Mouse (Mus musculus) adrenal gland, postnatal 4 days (tissue): ENCODE results near the gene B3glct. TPM values are rescaled to one million over a fixed set of nuclear protein-coding genes. Genes with fewer than 3 reads are reported as not detected.

Experiments used
- DNase-seq, 2 experiments: peaks; one replicate each; pipeline ENCODE4 v3.0.0; 2021 to 2022; ENCODE audit warnings: low spot score in 2 of 2, mixed read lengths in 2 of 2
- total RNA-seq, 2 experiments: library from RNA; stranded (reverse); gene quantifications; 2 replicates each; pipeline ENCODE4 v1.2.3; 2021

Gene B3glct
- total RNA-seq, 2 experiments from 2014 or later, result 23.9 to 26.5 TPM

DNA sequence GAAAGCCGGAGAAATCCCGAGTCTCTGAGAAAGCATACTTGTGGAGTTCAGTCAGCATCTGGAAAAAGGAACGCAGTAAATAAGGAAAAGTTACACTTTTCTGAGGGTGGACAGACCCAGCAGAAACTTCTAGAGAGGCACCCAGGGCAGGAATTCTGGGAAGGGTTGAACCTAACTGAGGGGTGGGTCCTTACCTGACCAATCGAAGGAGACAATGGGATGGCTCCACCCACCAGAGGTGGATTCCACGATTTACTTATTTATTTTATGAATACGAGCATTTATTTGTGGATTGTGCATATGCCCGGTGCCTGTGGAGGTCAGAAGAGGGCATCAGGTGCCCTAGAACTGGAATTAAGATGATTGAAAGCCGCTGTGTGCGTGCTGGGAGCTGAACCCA, 64.3 kb downstream of the B3glct start:
- no peak for DNase-seq

GRCm38 (mm10) chr5:149745079-149745478, 67.0 kb downstream of the B3glct start:
- no peak for DNase-seq

DNA sequence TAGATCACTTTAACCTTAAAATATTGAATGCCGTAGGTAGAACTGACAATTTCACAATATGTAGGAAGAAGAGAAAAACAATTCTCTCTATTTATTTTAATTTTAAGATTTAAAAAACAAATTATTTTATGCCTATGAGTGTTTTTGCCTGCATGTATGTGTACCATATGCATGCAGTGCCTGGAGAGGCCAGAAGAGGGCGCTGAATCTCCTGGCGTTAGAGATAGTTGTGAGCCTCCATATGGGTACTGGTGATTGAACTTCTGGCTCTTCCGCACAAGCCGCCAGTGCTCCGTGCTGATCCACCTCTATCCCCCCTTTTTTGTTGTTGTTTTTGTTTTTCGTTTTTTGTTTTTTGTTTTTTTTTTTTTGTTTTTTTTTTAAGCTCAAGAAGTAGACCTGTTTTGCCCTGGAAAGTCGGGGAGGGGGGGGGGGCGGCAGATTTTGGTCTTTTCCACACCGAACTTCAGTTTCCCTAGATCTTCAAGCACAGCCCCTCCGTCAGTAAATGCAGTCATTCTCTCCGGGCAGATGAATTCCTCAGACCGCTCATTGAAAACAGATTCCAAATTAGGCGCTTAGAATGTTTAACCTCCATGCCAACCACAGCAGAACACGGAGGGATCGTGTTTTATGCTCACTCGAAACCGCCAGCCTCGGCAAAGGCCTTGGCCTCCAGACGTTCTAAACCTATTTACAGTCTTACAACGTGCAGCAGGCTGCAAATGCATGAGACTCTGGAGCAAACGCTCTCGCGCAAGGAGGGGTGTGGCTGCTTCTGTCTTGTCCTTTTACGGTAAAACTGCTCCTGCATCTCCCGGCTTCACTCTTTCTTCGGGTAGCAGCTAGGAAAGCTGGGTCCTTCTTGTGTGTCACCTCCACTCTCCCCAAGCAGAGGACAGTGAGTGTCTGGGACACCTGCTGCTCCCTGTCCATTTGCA, 70.9 kb downstream of the B3glct start:
- DNase-seq, result no peak

DNA sequence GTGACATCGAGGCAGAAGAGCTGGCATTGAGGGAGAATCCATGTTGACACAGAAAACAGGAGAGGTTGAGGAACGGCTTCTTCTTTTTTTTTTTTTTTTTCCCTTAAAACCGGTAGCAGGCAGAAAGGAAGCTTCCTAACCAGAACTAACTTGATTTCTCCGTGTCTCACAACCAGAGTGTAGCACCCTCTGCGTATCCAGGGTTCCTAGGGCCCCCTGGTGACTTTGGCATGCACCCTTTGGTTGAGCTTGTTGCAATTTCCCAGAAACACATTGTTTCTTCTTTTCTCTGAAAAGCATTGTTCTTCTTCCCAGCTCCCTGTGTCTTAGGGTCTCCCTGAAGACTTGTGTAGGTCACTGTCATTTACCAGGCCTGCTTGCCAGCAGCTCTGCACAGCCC, 73.8 kb downstream of the B3glct start:
- no peak for DNase-seq

- DNase-seq, result no peak
Measured at GRCm38 (mm10) chr5:149753073-149753472, 75.0 kb downstream of the B3glct start.

- no peak for DNase-seq
Measured at GRCm38 (mm10) chr5:149767116-149767515, 89.1 kb downstream of the B3glct start.

GRCm38 (mm10) chr5:149767651-149768301, 89.7 kb downstream of the B3glct start:
- DNase-seq, result no peak

DNA sequence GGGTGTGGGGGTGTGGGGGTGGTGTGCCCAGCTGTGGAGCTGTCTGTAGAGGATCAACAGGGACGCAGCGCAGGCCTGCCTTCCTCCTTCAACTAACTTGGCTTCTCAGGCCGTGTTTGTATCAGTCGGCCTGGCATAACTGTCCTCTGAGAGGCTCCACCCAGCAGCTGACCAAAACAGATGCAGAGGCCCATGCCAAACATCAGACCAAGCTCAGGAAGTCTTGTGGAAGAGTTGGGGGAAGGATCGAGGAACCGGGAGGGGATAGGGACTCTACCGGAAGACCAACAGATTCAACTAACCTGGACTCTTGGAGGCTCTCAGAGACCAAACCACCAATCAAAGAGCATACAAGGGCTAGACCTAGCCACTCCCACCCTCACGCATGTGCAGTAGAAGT, 91.6 kb downstream of the B3glct start:
- no peak for DNase-seq

DNA sequence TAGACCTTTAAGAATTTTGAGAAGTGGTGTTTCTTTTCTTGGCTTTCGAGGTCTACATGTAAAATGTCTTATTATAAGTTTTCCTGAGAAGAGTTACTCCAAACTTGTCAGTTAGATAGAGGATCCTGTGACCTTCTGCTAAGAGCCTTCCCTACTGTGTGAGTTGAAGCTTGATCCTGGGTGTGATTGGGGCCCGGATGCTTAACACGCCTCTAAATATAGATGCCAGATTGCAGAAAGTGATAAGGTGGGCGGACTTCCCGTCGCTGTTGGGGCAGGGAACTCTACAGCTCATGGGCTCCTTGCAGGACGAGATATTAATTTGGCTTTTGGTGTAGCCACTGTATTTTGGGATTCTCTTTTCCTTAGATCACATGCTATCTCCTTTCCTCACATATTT, 98.0 kb downstream of the B3glct start:
- DNase-seq, result no peak

GRCm38 (mm10) chr5:149779740-149780139, 101.7 kb downstream of the B3glct start:
- DNase-seq, result no peak

DNA sequence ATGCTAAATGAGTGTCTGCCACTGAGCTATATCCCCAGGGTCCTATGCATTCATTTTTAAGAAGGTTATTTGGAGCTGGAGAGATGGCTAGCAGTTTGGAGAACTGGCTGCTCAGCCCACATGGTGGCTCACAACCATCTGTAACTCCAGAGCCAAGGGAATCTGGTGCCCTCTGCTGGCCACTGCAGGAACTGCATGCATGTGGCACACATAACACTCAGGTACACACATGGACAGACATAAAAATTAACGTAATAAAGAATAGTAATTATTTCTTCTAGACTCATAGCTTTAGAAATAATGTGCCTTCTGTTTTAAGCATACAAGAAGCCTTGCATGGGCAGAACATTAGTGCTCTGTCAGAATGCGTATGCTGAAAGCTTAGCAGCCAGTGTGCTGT, 102.4 kb downstream of the B3glct start:
- DNase-seq, result no peak

DNA sequence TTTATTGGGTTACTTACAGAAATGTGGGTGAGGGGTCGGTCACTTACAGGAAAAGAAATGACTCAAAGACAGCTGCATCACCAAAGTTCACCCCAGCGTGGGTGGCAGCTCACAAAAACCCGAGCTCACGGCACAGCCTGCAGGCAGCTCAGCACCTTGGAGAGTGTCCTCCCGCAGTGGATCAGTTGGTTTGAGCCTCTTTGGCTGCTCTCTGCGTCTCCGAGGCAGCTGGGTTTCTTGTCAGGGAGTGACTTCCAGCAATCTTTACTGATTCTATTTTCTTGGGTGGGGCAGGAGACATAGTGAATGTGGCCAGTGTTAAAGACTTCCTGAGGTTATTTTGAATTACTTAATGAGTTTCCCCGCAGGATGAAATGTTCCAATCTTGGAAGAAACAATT, 112.1 kb downstream of the B3glct start:
- DNase-seq, result no peak

GRCm38 (mm10) chr5:149810071-149810470, 132.0 kb downstream of the B3glct start:
- DNase-seq, result no peak

GRCm38 (mm10) chr5:149811835-149812234, 133.8 kb downstream of the B3glct start:
- no peak for DNase-seq

Other genes starting within 250 kb of the B3glct start
- gene Tex26, start 238.6 kb upstream of the B3glct start, total RNA-seq, result under 1 TPM; 0.31 to 0.51 TPM
- gene Wdr95, start 149.6 kb upstream of the B3glct start, total RNA-seq, result not detected
- gene Hsph1, start 41.9 kb upstream of the B3glct start, total RNA-seq, result 10 to 100 TPM; 20.9 to 39.2 TPM